Mouse (Mus musculus) mesoderm, embryonic 11.5 days (tissue): ENCODE data around the gene Tmprss9.
A peak's percentile ranks its signal among the peaks of the same experiment; 100 is the strongest.

Experiments
- DNase-seq: peaks from one replicate; pipeline ENCODE4 v3.0.0-alpha.2; 2012; ENCODE audit warnings: low read depth, low spot score

Gene Tmprss9

GRCm38 (mm10) chr10:80887181-80887580, 15.5 kb downstream of the Tmprss9 start:
- DNase-seq, result no peak

- no peak for DNase-seq
These were observed 23.5 kb downstream of the Tmprss9 start for GRCm38 (mm10) chr10:80895100-80895499.

DNA sequence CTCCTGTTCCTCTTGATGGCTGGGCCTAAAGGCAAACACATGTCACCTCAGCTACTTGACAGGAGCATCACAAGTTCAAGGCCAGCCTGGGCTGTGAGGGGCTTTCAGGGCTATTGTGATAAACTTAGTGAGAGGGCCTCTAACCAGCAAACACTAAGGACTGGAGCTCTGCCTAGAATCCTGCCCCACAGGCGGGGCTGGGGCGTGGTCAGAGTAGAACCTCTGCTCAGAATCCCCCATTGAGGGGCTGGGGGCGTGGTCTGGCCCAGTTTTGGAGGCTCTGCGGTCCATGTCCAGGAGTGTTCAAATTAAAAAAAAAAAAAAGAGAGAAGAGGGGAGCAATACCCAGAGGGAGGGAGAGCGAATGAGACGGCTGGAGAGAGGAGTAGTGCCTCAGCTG, 24.0 kb downstream of the Tmprss9 start:
- DNase-seq, result no peak

- DNase-seq, result no peak
These were observed 25.2 kb downstream of the Tmprss9 start for GRCm38 (mm10) chr10:80896581-80897485.

- DNase-seq, result peak; percentile 18
These were observed 26.3 kb downstream of the Tmprss9 start for GRCm38 (mm10) chr10:80897861-80898510.

DNA sequence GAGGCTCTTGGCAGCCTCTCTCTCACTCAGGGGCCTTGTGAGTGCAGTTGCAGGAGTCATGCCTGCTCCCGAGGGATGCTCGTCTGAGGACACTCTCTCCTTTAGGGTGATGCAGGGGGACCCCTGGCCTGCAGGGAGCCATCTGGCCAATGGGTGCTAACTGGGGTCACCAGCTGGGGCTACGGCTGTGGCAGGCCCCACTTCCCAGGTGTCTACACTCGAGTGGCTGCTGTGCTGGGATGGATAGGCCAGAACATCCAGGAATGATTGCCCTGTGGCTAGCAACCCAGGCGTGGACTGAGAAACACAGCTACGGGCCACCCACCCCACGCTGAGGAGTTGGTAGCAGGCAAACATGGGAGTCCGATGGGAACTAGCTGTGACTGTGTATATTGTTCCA, 27.4 kb downstream of the Tmprss9 start:
- no peak for DNase-seq

DNA sequence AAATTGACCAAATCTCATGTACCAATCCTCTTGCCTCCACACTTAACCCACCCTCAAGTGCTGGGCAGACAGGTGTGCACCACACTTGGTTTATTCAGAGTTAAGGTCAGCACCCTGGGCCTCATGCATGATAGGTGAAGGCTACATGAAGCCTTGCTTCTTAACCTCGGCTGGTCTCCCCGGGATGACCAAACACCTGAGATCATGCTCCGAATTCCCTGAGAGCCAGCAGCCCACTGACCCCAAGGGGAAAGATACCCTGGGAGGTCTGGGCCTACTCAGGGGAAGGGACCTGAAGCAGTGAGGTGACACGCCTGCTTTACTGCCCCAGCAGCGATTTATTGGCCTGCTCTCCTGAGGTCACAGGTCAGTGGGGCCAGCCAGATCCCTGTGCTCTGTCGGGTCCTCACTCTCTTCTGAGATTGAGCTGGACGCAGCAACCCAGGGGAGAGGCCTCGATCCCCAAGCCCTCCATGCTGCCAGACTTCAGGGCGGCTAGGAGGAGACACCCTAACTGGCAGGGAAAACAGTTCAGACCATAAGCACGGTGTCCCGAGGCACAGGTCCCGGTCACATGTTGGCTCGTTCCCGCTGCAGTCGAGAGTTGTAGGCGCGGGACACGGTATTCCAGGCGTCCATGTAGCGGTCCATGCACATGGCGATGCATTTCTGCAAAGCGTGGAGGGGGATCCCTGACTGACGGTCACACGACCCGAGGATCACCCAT, 28.1 kb downstream of the Tmprss9 start:
- DNase-seq, result no peak

- DNase-seq, result peak; percentile 100
These were observed 28.9 kb downstream of the Tmprss9 start, which contains the start of gene Timm13 for GRCm38 (mm10) chr10:80900318-80901247. Gene Timm13 (minus strand): TSS chr10:80900969.

GRCm38 (mm10) chr10:80901409-80902272, 30.0 kb downstream of the Tmprss9 start:
- DNase-seq, result no peak

DNA sequence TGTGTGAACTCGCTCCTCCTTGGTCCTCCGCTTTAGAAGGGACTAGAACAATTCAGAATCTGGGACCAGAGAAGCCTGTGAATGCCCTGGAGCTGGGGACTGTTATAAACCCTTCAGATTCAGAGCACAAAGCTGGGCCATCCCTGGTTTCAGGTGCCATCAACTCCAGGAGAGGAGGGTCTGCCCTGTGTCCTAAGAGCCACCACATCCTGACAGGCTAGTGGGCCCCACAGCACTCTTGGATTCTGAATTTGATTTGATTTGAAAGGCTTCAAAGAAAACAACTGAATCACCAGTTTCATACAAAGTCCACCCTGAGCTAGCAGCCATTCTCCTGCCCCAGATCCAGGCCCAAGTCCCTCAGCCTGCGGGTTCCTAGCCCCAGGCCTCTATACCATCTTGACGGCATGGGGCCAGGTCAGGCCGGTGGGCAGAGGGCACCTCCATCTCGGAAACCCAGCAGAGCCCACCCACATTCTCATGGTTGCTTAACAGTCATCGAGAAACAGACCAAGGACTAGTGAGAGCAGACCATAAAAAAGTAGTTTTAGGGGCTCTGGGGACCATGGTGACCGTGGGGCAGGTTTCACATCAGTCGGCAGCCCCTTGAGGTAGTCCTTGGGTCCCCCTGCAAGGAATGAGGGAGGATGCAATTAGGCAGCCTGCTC, 30.8 kb downstream of the Tmprss9 start:
- DNase-seq, result no peak

DNA sequence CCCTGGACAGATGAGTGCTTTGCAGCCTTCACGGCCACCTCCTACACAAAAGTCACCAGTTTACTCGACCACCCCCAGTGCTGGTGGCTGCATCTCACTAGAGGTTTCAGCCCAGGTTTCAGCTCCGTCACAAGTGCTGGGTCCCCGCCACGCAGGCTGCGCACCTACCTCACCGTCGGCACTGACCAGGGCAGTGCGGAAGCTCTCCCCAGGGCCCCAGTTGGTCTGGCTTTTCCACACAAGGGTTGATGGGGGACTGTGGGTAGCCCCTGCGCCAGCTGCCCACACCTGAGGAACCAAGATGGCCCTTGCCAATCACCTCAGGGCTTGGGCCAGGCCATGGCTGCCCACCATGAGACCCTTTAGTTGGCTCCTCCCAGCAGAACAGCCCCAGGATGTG, 31.6 kb downstream of the Tmprss9 start:
- DNase-seq, result no peak

DNA sequence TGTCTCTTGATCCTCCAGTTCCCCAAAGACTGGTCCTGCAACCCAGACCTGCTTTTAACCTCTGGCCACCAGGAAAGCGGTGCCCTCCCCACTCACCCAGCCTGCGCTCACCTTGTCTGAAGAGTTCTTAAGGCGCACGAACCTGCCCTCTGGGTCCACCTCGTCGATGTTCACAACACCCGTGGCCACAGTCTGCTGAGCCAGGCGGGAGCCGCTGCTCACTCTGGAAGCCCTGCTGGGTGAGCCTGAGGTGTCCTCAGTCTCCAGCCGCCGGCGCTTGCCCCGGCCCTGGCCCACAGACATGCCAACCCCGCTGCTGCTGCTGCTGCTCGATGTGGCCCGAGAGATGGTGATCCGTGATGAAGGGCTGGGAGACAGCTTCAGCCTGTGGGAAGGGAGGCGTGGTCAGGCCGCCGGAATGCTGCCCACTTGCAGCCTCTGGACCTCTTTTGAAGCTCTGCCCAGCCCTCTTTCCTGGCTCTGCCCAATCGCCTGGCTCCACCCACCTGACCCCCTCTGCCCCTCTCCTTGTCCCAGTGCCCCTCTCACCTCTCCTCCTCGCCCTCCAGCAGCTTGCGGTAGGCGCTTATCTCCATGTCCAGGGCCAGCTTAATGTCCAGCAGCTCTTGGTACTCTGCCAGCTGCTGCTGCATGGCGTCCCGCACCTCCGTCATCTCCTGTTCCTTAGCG, 32.5 kb downstream of the Tmprss9 start:
- DNase-seq, result no peak

DNA sequence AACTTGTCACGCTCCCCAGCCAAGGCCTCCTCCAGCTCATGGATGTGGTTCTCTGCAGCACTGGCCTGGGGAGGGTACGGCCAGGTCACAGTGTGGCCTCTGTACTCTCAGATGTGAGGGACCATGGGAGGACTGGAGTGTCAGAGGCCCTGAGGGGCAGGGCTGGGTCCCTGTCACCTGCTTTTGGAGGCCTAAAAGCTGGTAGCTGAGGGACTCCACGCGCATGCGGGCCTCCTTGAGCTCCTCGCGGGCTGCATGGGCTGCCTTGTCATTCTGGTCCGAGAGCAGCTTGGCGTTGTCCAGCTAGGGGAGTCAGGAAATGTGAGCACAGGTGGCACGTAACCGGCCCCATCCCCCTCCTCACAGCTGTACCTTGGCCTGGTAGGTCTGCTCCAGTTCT, 33.1 kb downstream of the Tmprss9 start:
- DNase-seq, result no peak

DNA sequence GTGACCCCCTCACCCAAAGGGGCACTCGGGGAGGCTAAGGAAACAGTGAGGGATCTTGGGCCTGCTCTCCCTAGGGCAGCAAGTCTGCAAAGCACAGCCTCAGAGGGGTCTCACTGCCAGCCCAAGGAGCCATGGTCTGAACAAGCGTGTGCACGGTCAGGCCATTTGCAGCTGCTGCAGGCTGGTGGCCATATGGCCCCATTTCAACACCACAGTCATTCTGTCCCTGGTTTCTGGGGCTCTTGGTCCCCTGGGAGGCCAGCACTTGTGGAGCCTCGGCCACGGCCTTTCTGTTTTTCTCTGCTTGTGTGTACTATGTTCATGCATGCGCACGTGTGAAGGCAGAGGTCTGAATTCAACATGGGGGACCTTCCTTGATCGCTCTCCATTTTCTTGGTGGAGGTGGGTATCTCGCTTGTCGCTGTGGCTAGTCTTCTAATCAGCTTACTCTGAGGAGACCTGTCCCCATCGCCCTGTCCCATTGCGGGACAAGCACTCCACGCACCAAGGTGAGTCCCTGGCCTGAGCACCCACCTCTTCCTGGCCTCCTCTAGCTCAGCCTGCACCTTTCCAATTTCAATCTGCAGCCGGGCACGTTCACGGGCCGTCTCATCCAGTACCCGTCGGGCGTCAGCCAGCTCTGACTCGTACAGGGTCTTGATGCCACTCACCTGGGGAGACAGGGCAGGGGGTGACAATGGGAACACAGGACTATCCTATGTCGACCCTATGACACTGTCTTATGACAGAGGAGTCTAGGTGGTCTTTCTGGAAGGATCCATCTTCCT, 37.9 kb downstream of the Tmprss9 start:
- DNase-seq, result no peak

GRCm38 (mm10) chr10:80911354-80911753, 39.7 kb downstream of the Tmprss9 start:
- no peak for DNase-seq

DNA sequence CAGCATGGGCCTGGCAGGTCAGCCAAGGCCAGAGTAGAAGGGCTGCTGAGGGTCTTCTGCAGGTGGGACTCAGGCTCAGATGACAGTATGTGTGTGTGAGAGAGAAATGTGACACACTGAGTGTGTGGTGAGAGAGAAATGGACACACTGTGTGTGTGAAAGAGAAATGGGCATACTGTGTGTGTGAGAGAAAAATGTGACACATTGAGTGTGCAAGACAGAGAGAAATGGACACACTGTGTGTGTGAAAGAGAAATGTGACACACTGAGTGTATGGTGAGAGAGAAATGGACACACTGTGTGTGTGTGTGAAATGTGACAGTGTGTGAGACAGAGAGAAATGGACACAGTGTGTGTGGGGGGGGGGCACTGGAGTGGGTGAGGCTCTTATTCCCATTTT, 40.2 kb downstream of the Tmprss9 start:
- no peak for DNase-seq

- DNase-seq, result no peak
These were observed 41.8 kb downstream of the Tmprss9 start for GRCm38 (mm10) chr10:80913364-80914011.

- no peak for DNase-seq
These were observed 42.6 kb downstream of the Tmprss9 start for GRCm38 (mm10) chr10:80914253-80914656.
